Mouse (Mus musculus): ENCODE results near the gene Myo18b. TPM values are rescaled to one million over a fixed set of nuclear protein-coding genes. Genes with fewer than 3 reads are reported as not detected.

Myo18b gene
- polyA plus RNA-seq, 1 experiment from 2014 or later, result not detected

DNA sequence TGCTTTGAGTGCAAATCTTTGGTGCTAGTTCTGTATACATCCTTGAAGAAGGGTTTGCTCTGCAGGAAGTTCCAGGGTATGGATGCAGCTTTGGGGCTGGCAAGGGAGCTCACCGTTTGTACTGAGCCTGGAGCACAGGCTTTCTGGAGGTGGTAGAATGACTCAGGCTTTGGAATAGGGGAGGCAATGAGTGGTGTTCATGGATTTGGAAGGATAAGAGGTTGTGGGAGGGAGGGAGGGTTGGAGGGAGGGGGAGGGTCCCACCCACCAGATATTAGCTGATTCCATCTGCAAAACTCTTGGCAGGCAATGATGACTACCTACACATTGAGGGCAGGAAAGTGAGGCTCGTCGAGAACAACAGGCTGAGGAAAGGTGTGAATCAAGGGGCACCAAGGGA lies 195.4 kb downstream of the Myo18b start:
- ATAC-seq, result no peak
- no peak for DNase-seq (ENCODE audit: low read depth, low spot score)
- CTCF ChIA-PET, result no interaction called here
- TF ChIP-seq CTCF (IDR thresholded peaks at IDR 0.05), result no peak
- POLR2A ChIA-PET, result no interaction called here
- in situ Hi-C loops (cut with MboI; ENCODE audit: low pct_unique_long_range_greater_than_20kb), result no loop called here
- no peaks in the 10 kb centered on the region for H3K27me3 ChIP-seq

- peaks cover 3% of the 10 kb centered on the region for H3K27me3 ChIP-seq
- POLR2A ChIA-PET, result no interaction called here
- in situ Hi-C loops (cut with MboI; ENCODE audit: low pct_unique_long_range_greater_than_20kb), result no loop called here
- ATAC-seq (no peak), DNase-seq (ENCODE audit: low read depth, low spot score) (no peak)
- TF ChIP-seq CTCF (IDR thresholded peaks at IDR 0.05), result no peak
- CTCF ChIA-PET, result no interaction called here
These were observed 199.5 kb downstream of the Myo18b start for GRCm38 (mm10) chr5:112696683-112697082.

- no peak for TF ChIP-seq CTCF (IDR thresholded peaks at IDR 0.05)
- peaks cover 7% of the 10 kb centered on the region for H3K27me3 ChIP-seq
- no peak for ATAC-seq
- POLR2A ChIA-PET, result no interaction called here
- DNase-seq (ENCODE audit: low read depth, low spot score), result no peak
- CTCF ChIA-PET, result no interaction called here
- in situ Hi-C loops (cut with MboI; ENCODE audit: low pct_unique_long_range_greater_than_20kb), result no loop called here
These were observed 200.9 kb downstream of the Myo18b start for GRCm38 (mm10) chr5:112695254-112695711.

DNA sequence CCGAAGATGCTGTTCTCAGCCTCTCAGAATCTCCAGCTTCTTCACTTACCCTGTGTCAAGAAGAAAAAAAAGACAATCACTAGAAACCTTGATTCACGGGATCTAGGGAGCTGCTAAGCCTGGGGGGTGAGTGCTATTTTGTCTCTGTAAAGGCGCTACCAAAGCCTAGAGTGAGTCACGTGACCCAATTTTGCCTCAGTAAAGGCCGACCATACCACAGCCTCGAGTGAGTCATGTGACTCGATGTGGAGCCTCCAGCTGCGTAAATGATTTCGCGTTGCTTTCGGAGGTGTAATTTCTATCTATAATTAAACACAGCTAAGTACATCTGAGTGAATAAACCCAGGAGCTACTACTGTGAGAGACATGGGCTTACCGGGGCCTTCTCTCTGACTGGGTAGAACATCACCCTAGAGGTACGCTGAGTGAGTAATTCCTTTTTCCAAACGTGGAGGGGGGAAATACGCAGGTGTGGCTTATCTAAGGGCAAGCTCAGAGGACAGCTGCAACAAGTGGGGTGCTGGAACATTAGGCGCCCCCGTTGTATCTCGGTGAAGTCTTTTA lies 202.8 kb downstream of the Myo18b start:
- TF ChIP-seq CTCF (IDR thresholded peaks at IDR 0.05), result no peak
- DNase-seq (ENCODE audit: low read depth, low spot score) (no peak), ATAC-seq (no peak)
- H3K27me3 ChIP-seq, result peaks cover 7% of the 10 kb centered on the region
- in situ Hi-C loops (cut with MboI; ENCODE audit: low pct_unique_long_range_greater_than_20kb), result no loop called here
- ChIA-PET POLR2A (interaction anchor here (0.6 kb wide), 1 partner anchor 236 kb away, joined by 5 read pairs; no protein-coding TSS in a partner anchor), CTCF (no interaction called here)

DNA sequence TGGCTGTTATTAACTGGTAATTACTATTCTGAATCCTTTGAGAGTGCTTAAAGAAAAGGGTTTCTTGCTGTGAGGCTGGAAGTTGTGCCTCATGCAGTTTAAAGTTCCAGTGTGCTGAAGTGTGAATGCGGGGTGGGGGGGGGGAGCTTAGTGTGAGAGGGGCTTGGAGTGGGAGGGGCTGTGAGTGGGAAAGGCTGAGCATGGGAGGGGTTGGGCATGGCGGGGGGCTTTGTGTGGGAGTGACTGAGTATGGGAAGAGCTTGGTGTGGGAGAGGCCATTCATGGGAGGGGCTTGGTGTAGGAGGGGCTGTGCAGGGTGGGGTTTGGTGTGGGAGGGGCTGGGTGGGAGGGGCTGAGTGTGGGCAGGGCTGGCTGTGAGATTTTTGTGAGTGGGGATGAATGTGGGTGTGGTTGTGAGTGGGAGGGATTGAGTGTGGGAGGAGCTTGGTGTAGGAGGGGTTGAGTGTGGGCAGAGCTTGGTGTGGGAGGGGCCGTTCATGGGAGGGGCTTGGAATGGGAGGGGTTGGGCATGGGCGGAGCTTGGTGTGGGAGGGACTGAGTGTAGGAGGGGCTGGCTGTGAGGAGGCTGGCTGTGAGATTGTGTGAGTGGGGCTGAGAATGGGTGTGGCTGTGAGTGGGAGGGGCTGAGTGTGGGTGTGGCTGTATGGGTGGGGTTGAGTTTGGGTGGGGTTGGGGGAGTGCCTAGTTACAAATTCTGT lies 208.9 kb downstream of the Myo18b start:
- no peak for DNase-seq (ENCODE audit: low read depth, low spot score)
- POLR2A ChIA-PET, result interaction anchor here (0.9 kb wide), 1 partner anchor 25 kb away, joined by 4 read pairs; no protein-coding TSS in a partner anchor
- CTCF ChIA-PET, result no interaction called here
- H3K27me3 ChIP-seq, result peaks cover 4% of the 10 kb centered on the region
- in situ Hi-C loops (cut with MboI; ENCODE audit: low pct_unique_long_range_greater_than_20kb), result no loop called here
- ATAC-seq, result no peak
- TF ChIP-seq CTCF (IDR thresholded peaks at IDR 0.05), result no peak

DNA sequence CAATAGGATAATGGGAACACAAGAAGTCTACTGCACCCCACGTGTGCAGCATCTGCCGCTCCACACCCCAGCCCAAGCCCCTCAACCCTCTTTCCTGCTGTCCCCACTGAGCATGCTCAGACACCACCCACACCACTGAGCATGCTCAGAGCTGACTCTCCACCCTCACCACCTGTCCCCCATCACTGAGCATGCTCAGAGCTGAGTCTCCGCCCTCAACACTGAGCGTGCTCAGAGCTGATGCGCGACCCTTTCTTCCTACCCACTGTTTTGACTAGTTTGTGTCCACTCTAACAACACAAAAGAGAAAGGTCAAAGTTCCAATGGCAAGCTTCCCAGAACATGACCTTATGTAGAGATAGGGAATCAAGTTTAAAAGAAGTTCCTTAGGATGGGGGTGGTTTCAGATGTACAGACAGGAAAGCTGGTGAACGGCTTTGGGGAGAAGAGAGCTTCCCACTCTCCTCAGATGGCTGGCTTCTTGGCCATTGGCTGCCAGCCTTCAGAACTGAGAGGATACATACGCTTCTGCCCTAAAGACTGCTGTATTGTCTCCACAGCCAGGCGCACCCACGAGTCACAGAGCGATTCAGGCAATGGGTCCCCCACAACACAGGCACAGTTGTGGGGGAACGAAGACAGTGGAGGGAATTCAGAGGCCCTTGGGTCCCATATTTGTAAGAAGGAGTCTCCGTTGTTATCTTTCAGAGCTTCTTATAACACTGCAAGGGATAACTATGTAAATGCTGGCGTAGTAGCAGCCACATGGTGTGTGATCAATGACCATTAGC lies 209.7 kb downstream of the Myo18b start:
- no peak for TF ChIP-seq CTCF (IDR thresholded peaks at IDR 0.05)
- ChIA-PET CTCF (no interaction called here), POLR2A (interaction anchor here (0.9 kb wide), 1 partner anchor 24 kb away, joined by 4 read pairs; no protein-coding TSS in a partner anchor)
- no peak for ATAC-seq
- H3K27me3 ChIP-seq, result peaks cover 4% of the 10 kb centered on the region
- no peak for DNase-seq (ENCODE audit: low read depth, low spot score)
- in situ Hi-C loops (cut with MboI; ENCODE audit: low pct_unique_long_range_greater_than_20kb), result no loop called here

GRCm38 (mm10) chr5:112679251-112679650 lies 216.9 kb downstream of the Myo18b start:
- DNase-seq (ENCODE audit: low read depth, low spot score) (no peak), ATAC-seq (no peak)
- no peaks in the 10 kb centered on the region for H3K27me3 ChIP-seq
- ChIA-PET CTCF (no interaction called here), POLR2A (no interaction called here)
- in situ Hi-C loops (cut with MboI; ENCODE audit: low pct_unique_long_range_greater_than_20kb), result no loop called here
- no peak for TF ChIP-seq CTCF (IDR thresholded peaks at IDR 0.05)

DNA sequence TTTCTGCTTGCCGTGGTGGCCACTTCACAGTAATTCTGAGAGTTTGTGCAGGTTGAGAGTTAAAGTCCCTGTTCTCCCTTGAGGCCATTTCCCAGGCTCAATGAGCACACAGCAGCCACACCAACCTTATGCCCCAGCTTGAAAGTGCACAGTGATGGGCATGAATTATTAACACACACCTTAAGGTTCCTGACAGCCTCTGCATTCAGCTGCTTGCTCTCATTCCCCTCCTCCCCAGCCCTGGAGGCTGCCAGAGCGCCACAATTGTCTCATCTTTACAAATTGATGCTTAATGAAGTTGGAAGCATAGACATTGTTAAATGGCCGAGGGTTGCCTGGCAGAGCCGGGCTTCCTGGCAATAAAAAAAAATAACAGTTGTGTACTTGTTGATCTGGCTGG lies 218.0 kb downstream of the Myo18b start:
- no peak for ATAC-seq
- no peak for TF ChIP-seq CTCF (IDR thresholded peaks at IDR 0.05)
- DNase-seq (ENCODE audit: low read depth, low spot score), result no peak
- in situ Hi-C loops (cut with MboI; ENCODE audit: low pct_unique_long_range_greater_than_20kb), result no loop called here
- H3K27me3 ChIP-seq, result no peaks in the 10 kb centered on the region
- ChIA-PET CTCF (no interaction called here), POLR2A (no interaction called here)

DNA sequence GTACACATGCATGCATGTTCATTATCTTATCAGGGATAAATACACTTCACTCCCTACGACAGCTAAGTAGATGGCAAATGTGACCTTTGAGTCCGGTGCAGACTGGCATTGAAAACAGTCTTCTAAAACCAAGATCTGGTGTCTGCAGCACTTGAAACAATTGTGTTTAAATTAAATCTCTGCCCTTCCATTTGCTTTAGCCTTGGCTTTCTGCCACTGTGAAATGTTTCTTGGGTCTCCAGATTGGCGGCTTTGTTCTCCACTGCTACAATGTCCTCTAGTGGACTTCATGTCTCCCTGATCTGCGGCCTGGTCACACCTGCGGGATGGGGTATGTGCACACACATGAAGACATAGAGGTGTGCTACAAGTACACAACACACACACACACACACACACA lies 221.4 kb downstream of the Myo18b start:
- H3K27me3 ChIP-seq, result no peaks in the 10 kb centered on the region
- DNase-seq (ENCODE audit: low read depth, low spot score) (no peak), ATAC-seq (no peak)
- POLR2A ChIA-PET, result no interaction called here
- CTCF ChIA-PET, result no interaction called here
- no peak for TF ChIP-seq CTCF (IDR thresholded peaks at IDR 0.05)
- in situ Hi-C loops (cut with MboI; ENCODE audit: low pct_unique_long_range_greater_than_20kb), result no loop called here

GRCm38 (mm10) chr5:112672457-112672856 lies 223.7 kb downstream of the Myo18b start:
- no peak for DNase-seq (ENCODE audit: low read depth, low spot score)
- ChIA-PET CTCF (no interaction called here), POLR2A (no interaction called here)
- no peak for TF ChIP-seq CTCF (IDR thresholded peaks at IDR 0.05)
- in situ Hi-C loops (cut with MboI; ENCODE audit: low pct_unique_long_range_greater_than_20kb), result no loop called here
- no peaks in the 10 kb centered on the region for H3K27me3 ChIP-seq
- no peak for ATAC-seq

DNA sequence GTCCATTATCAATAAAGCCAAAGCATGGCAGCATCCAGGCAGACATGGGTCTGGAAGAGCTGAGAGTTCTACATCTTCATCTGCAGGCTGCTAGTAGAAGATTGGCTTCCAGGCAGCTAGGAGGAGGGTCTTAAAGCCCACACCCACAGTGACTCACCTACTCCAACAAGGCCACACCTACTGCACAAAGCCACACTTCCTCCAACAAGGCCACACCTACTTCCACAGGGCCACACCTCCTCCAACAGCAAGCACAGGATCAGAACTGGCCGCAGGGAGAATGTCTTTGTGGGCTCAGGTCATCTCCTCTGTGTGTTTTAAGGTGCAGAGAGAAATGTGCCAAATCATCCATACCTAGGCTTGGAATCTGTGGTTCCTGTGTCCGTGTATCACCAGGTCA lies 224.2 kb downstream of the Myo18b start:
- ChIA-PET CTCF (no interaction called here), POLR2A (no interaction called here)
- H3K27me3 ChIP-seq, result no peaks in the 10 kb centered on the region
- in situ Hi-C loops (cut with MboI; ENCODE audit: low pct_unique_long_range_greater_than_20kb), result no loop called here
- no peak for TF ChIP-seq CTCF (IDR thresholded peaks at IDR 0.05)
- ATAC-seq (no peak), DNase-seq (ENCODE audit: low read depth, low spot score) (no peak)
